Mouse (Mus musculus) CH12.LX (cell line): Measurements from ENCODE around the gene Clic5. TPM values are rescaled to one million over a fixed set of nuclear protein-coding genes. Genes with fewer than 3 reads are reported as not detected.

Source experiments
- DNase-seq: peaks from one replicate; pipeline ENCODE4 v3.0.0-alpha.2; 2013; ENCODE audit errors: extremely low read depth
- H3K27ac ChIP-seq: 2 replicates; pipeline ENCODE4 v1.5.1; 2012; ENCODE audit warnings: low read depth, mild to moderate bottlenecking, control low read depth, moderate library complexity; ENCODE audit not compliant: insufficient read depth
- H3K27me3 ChIP-seq: replicated peaks from 2 replicates; pipeline ENCODE3; 2012; ENCODE audit warnings: inconsistent platforms
- H3K36me3 ChIP-seq, 2 experiments: replicated peaks in 1 of 2; 2 replicates each; pipeline versions ENCODE3 to v1.6.1; 2012; ENCODE audit warnings: inconsistent platforms in 1 of 2, low read length in 1 of 2, mild to moderate bottlenecking in 1 of 2, mixed read lengths in 1 of 2, moderate library complexity in 1 of 2; ENCODE audit not compliant: control insufficient read depth in 1 of 2, insufficient read depth in 1 of 2
- H3K4me1 ChIP-seq, 2 experiments: 2 replicates each; pipeline ENCODE4 v1.6.1; 2012; ENCODE audit warnings: inconsistent platforms in 1 of 2, moderate library complexity in 1 of 2; ENCODE audit not compliant: insufficient read depth in 2 of 2, control insufficient read depth in 1 of 2
- H3K4me2 ChIP-seq: 2 replicates; pipeline ENCODE4 v1.6.1; 2012; ENCODE audit warnings: low read depth, mild to moderate bottlenecking, control low read depth; ENCODE audit not compliant: poor library complexity, insufficient read depth, severe bottlenecking
- H3K4me3 ChIP-seq, 3 experiments: fragments of 150-350 bp in 1 of 3; sonication (generic) in 1 of 3; replicated peaks in 1 of 3; 2 replicates each; pipeline versions ENCODE3 to v1.5.1; 2011 to 2012; ENCODE audit warnings: low read depth in 2 of 3, low read length in 2 of 3, mild to moderate bottlenecking in 2 of 3, moderate library complexity in 2 of 3, control low read depth in 1 of 3, improper control_type of control experiment in 1 of 3, inconsistent platforms in 1 of 3, mixed read lengths in 1 of 3; ENCODE audit not compliant: poor library complexity in 1 of 3
- H3K79me2 ChIP-seq: replicated peaks from 2 replicates; pipeline ENCODE4 v1.6.1; 2012; ENCODE audit warnings: mild to moderate bottlenecking, moderate library complexity; ENCODE audit not compliant: control insufficient read depth, poor library complexity, insufficient read depth, severe bottlenecking; ENCODE audit errors: extremely low read depth
- H3K9ac ChIP-seq: 2 replicates; pipeline ENCODE4 v1.6.1; 2012; ENCODE audit warnings: low read depth, mild to moderate bottlenecking, control low read depth, moderate library complexity; ENCODE audit not compliant: insufficient read depth
- H3K9me3 ChIP-seq: replicated peaks from 2 replicates; pipeline ENCODE3; 2012; ENCODE audit warnings: low read length, inconsistent platforms, mixed read lengths
- BHLHE40 ChIP-seq: IDR thresholded peaks from 2 replicates; pipeline ENCODE4 v1.6.1; 2011; ENCODE audit warnings: mild to moderate bottlenecking, low read depth, low read length, improper control_type of control experiment
- CHD1 ChIP-seq: IDR thresholded peaks from 2 replicates; pipeline ENCODE4 v1.6.1; 2012; ENCODE audit warnings: low read depth, low read length, improper control_type of control experiment, inconsistent platforms
- CTCF ChIP-seq, 2 experiments: IDR thresholded peaks in 1 of 2; conservative IDR thresholded peaks in 1 of 2; 2 replicates each; pipeline ENCODE4 v1.5.1; 2011 to 2012; ENCODE audit warnings: low read depth in 2 of 2, low read length in 2 of 2, improper control_type of control experiment in 1 of 2, inconsistent platforms in 1 of 2, mild to moderate bottlenecking in 1 of 2, moderate library complexity in 1 of 2
- E2F4 ChIP-seq: IDR thresholded peaks from 2 replicates; pipeline ENCODE4 v1.6.1; 2011; ENCODE audit warnings: low read depth, low read length, improper control_type of control experiment; ENCODE audit not compliant: insufficient replicate concordance
- EP300 ChIP-seq: IDR thresholded peaks from 2 replicates; pipeline ENCODE4 v1.6.1; 2011; ENCODE audit warnings: low read length, improper control_type of control experiment
- ETS1 ChIP-seq: conservative IDR thresholded peaks from 2 replicates; pipeline ENCODE4 v1.6.1; 2012; ENCODE audit warnings: low read depth, mild to moderate bottlenecking, inconsistent platforms, low read length, improper control_type of control experiment, moderate library complexity
- GABPA ChIP-seq: IDR thresholded peaks from 2 replicates; pipeline ENCODE4 v1.6.1; 2012; ENCODE audit warnings: low read depth, low read length, improper control_type of control experiment, inconsistent platforms; ENCODE audit not compliant: insufficient replicate concordance
- JUN ChIP-seq: IDR thresholded peaks from 2 replicates; pipeline ENCODE4 v1.6.1; 2011; ENCODE audit warnings: low read depth, mild to moderate bottlenecking, low read length, improper control_type of control experiment, moderate library complexity; ENCODE audit not compliant: insufficient read depth
- JUND ChIP-seq: conservative IDR thresholded peaks from 2 replicates; pipeline ENCODE4 v1.6.1; 2011; ENCODE audit warnings: low read depth, low read length, improper control_type of control experiment
- KAT2A ChIP-seq: IDR thresholded peaks from 2 replicates; pipeline ENCODE4 v1.6.1; 2012; ENCODE audit warnings: low read length, improper control_type of control experiment, inconsistent platforms; ENCODE audit not compliant: insufficient replicate concordance
- MAZ ChIP-seq: IDR thresholded peaks from 2 replicates; pipeline ENCODE4 v1.6.1; 2012; ENCODE audit warnings: low read depth, mild to moderate bottlenecking, inconsistent platforms, low read length, improper control_type of control experiment, moderate library complexity
- MXI1 ChIP-seq: IDR thresholded peaks from 2 replicates; pipeline ENCODE4 v1.6.1; 2011; ENCODE audit warnings: mild to moderate bottlenecking, low read depth, low read length, improper control_type of control experiment
- NELFE ChIP-seq: IDR thresholded peaks from 2 replicates; pipeline ENCODE4 v1.6.1; 2011; ENCODE audit warnings: low read depth, low read length, improper control_type of control experiment
- NRF1 ChIP-seq: IDR thresholded peaks from 2 replicates; pipeline ENCODE4 v1.6.1; 2014; ENCODE audit warnings: low read depth, mild to moderate bottlenecking, inconsistent platforms, low read length, improper control_type of control experiment, moderate library complexity
- POLR2AphosphoS2 ChIP-seq: IDR thresholded peaks from 2 replicates; pipeline ENCODE4 v1.6.1; 2011; ENCODE audit warnings: low read depth, low read length, improper control_type of control experiment
- RAD21 ChIP-seq: IDR thresholded peaks from 2 replicates; pipeline ENCODE4 v1.6.1; 2011; ENCODE audit warnings: low read depth, mild to moderate bottlenecking, low read length, improper control_type of control experiment, moderate library complexity
- RCOR1 ChIP-seq: conservative IDR thresholded peaks from 2 replicates; pipeline ENCODE4 v1.6.1; 2012; ENCODE audit warnings: low read depth, mild to moderate bottlenecking, inconsistent platforms, low read length, improper control_type of control experiment
- SIN3A ChIP-seq: IDR thresholded peaks from 2 replicates; pipeline ENCODE4 v1.6.1; 2012; ENCODE audit warnings: low read length, improper control_type of control experiment, inconsistent platforms
- SMC3 ChIP-seq: IDR thresholded peaks from 2 replicates; pipeline ENCODE4 v1.6.1; 2011; ENCODE audit warnings: low read depth, low read length, improper control_type of control experiment
- TBP ChIP-seq: conservative IDR thresholded peaks from 2 replicates; pipeline ENCODE4 v1.6.1; 2011; ENCODE audit warnings: low read depth, low read length, improper control_type of control experiment
- ZKSCAN1 ChIP-seq: IDR thresholded peaks from 2 replicates; pipeline ENCODE4 v1.6.1; 2012; ENCODE audit warnings: low read depth, inconsistent platforms, low read length, improper control_type of control experiment, borderline replicate concordance
- ZMIZ1 ChIP-seq: IDR thresholded peaks from 2 replicates; pipeline ENCODE4 v1.6.1; 2012; ENCODE audit warnings: low read depth, mild to moderate bottlenecking, inconsistent platforms, low read length, improper control_type of control experiment
- ZNF384 ChIP-seq: IDR thresholded peaks from 2 replicates; pipeline ENCODE4 v1.6.1; 2012; ENCODE audit warnings: low read depth, low read length, improper control_type of control experiment, inconsistent platforms
- dilution Hi-C: fragments of 300-500 bp; cut with MboI; formaldehyde crosslinking; loops from 2 replicates; pipeline ENCODE4 v1.14.3; 2020; ENCODE audit warnings: low sequenced_read_pairs; ENCODE audit not compliant: extremely low pct_unique_long_range_greater_than_20kb, extremely low pct_ligation_motif_present
- in situ Hi-C: fragments of 300-500 bp; cut with MboI; formaldehyde crosslinking; loops from 3 replicates; pipeline ENCODE4 v1.14.3; 2019; ENCODE audit warnings: low sequenced_read_pairs, low pct_ligation_motif_present, low pct_unique_long_range_greater_than_20kb, mixed read lengths
- polyA plus RNA-seq: library from polyadenylated mRNA; unstranded; fragments of >175 nt; gene quantifications from 2 replicates; pipeline ENCODE4 v1.2.1, GENCODE M21; 2012; ENCODE audit warnings: low read depth; ENCODE audit not compliant: insufficient read length
- total RNA-seq, 2 experiments: library from RNA; depleted of rRNA; stranded (reverse); fragments of 300-350 nt in 1 of 2; fragments of >200 nt in 1 of 2; gene quantifications; 2 replicates each; pipeline ENCODE4 v1.2.3; 2012 to 2014

Clic5 gene
- total and polyA plus RNA-seq, 3 experiments: not detected

DNA sequence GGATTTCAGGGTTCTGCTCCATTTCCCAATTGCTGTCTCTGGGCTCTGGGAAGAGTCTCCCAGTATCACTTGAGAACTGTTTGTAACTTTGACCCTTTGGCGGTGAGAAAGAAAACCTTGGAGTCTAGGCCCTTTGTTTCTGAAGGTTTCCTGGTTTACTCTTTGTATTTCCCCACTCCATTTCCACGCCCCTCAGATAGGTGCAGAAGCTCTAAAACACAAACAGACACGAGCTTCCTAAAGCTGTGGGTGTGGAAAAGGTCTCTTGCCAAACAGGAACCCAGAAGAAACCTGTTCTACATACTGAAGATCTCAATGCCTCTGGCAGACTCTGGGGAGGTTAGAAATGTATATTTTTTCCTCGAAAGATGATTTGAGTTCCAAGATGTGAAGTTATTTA, 10.8 kb downstream of the Clic5 start:
- in situ Hi-C loops: no loop called here

DNA sequence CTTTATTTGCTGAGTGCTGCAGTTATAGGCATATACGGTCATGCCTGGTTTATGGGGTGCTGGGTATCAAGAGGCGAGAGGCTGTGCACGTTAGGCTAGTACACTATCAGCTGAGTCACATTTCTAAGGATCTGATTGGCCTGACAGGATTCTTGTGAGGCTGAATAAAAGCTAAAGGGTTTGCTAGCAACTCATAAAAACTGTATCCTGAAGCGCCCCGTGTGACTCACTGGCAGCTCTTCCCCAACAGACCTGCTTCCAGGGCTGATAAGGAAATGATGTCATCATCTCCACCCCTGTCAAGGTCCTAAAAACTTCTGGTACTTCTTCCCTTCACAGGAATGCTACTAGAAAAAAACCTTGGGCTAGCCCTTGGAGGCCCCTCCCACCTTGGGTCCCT, 14.6 kb downstream of the Clic5 start:
- Histone ChIP-seq H3K4me2 (no peak overlapping the region), H3K36me3 (no peaks in the 10 kb centered on the region), H3K4me3 (no peak overlapping the region), H3K27me3 (peaks cover 29% of the 10 kb centered on the region)
- dilution Hi-C loops: no loop called here
- TF ChIP-seq E2F4 (no peak), JUND (no peak), POLR2AphosphoS2 (no peak), MXI1 (no peak), ZKSCAN1 (no peak), CHD1 (no peak), TBP (no peak), ZMIZ1 (no peak), SMC3 (no peak), JUN (no peak), RAD21 (no peak), GABPA (no peak), CTCF (conservative IDR thresholded peaks at IDR 0.05 in 1 of 2, IDR thresholded peaks at IDR 0.05 in 1 of 2; ENCODE audit: low read depth in 2 of 2, low read length in 2 of 2) (no peak), MAZ (no peak), RCOR1 (no peak), ETS1 (no peak), EP300 (no peak), NRF1 (no peak), BHLHE40 (no peak), SIN3A (no peak)
- TF ChIP-seq, all 38 proteins: peak for 0
- H3K27ac ChIP-seq: no peak overlapping the region
- in situ Hi-C loops: no loop called here
- no peaks in the 10 kb centered on the region for H3K4me1 ChIP-seq
- H3K9me3 ChIP-seq: no peaks in the 10 kb centered on the region
- no peak overlapping the region for H3K9ac ChIP-seq
- DNase-seq: no peak
- no peaks in the 10 kb centered on the region for H3K79me2 ChIP-seq

More for the DNA sequence above, 10.8 kb downstream of the Clic5 start:
- no peaks in the 10 kb centered on the region for H3K36me3 ChIP-seq
- no peak for DNase-seq
- no peaks in the 10 kb centered on the region for H3K4me1 ChIP-seq
- H3K9ac ChIP-seq: no peak overlapping the region
- no peak overlapping the region for H3K4me3 ChIP-seq
- no peak for TF ChIP-seq NRF1
- TF ChIP-seq TBP: no peak
- TF ChIP-seq ZNF384: no peak
- no peak for TF ChIP-seq KAT2A
- TF ChIP-seq NELFE: no peak
- no peak for TF ChIP-seq MXI1
- no peaks in the 10 kb centered on the region for H3K79me2 ChIP-seq
- dilution Hi-C loops: no loop called here
- H3K27ac ChIP-seq: no peak overlapping the region
- no peaks in the 10 kb centered on the region for H3K9me3 ChIP-seq
- H3K27me3 ChIP-seq: peaks cover 41% of the 10 kb centered on the region
- H3K4me2 ChIP-seq: no peak overlapping the region
